Mouse (Mus musculus): ENCODE measurements around the gene Sdc3.

Gene Sdc3

GRCm38 (mm10) chr4:130793180-130793501, 804 bp downstream of the Sdc3 start:
- DNase-seq (ENCODE audit: low spot score in 2 of 2), result no peak

- DNase-seq (ENCODE audit: low spot score in 2 of 2), result no peak
These were observed 2.4 kb downstream of the Sdc3 start for GRCm38 (mm10) chr4:130794771-130795170.

- no peak for DNase-seq (ENCODE audit: low spot score in 2 of 2)
These were observed 3.6 kb downstream of the Sdc3 start for GRCm38 (mm10) chr4:130795970-130796369.

- no peak for DNase-seq (ENCODE audit: low spot score in 2 of 2)
These were observed 5.1 kb downstream of the Sdc3 start for GRCm38 (mm10) chr4:130797201-130798051.

- DNase-seq (ENCODE audit: low spot score in 2 of 2), result no peak
These were observed 6.1 kb downstream of the Sdc3 start for GRCm38 (mm10) chr4:130798416-130798815.

- no peak for DNase-seq (ENCODE audit: low spot score in 2 of 2)
These were observed 6.8 kb downstream of the Sdc3 start for GRCm38 (mm10) chr4:130799118-130799517.

GRCm38 (mm10) chr4:130799582-130799981, 7.2 kb downstream of the Sdc3 start:
- no peak for DNase-seq (ENCODE audit: low spot score in 2 of 2)

GRCm38 (mm10) chr4:130800147-130800546, 7.8 kb downstream of the Sdc3 start:
- DNase-seq (ENCODE audit: low spot score in 2 of 2), result no peak

GRCm38 (mm10) chr4:130801198-130801597, 8.9 kb downstream of the Sdc3 start:
- DNase-seq (ENCODE audit: low spot score in 2 of 2), result no peak

GRCm38 (mm10) chr4:130801624-130802329, 9.4 kb downstream of the Sdc3 start:
- no peak for DNase-seq (ENCODE audit: low spot score in 2 of 2)

- DNase-seq (ENCODE audit: low spot score in 2 of 2), result no peak
These were observed 11.3 kb downstream of the Sdc3 start for GRCm38 (mm10) chr4:130803591-130803990.

GRCm38 (mm10) chr4:130804292-130804691, 12.0 kb downstream of the Sdc3 start:
- DNase-seq (ENCODE audit: low spot score in 2 of 2), result no peak

- no peak for DNase-seq (ENCODE audit: low spot score in 2 of 2)
These were observed 12.5 kb downstream of the Sdc3 start for GRCm38 (mm10) chr4:130804771-130805361.

- no peak for DNase-seq (ENCODE audit: low spot score in 2 of 2)
These were observed 13.4 kb downstream of the Sdc3 start for GRCm38 (mm10) chr4:130805746-130806145.

- DNase-seq (ENCODE audit: low spot score in 2 of 2), result no peak
These were observed 14.4 kb downstream of the Sdc3 start for GRCm38 (mm10) chr4:130806746-130807145.

- no peak for DNase-seq (ENCODE audit: low spot score in 2 of 2)
These were observed 17.4 kb downstream of the Sdc3 start for GRCm38 (mm10) chr4:130809784-130810183.

- no peak for DNase-seq (ENCODE audit: low spot score in 2 of 2)
These were observed 18.5 kb downstream of the Sdc3 start for GRCm38 (mm10) chr4:130810845-130811244.

- DNase-seq (ENCODE audit: low spot score in 2 of 2), result no peak
These were observed 19.0 kb downstream of the Sdc3 start for GRCm38 (mm10) chr4:130811385-130811784.

- no peak for DNase-seq (ENCODE audit: low spot score in 2 of 2)
These were observed 21.6 kb downstream of the Sdc3 start for GRCm38 (mm10) chr4:130813958-130814357.

- no peak for DNase-seq (ENCODE audit: low spot score in 2 of 2)
These were observed 22.5 kb downstream of the Sdc3 start for GRCm38 (mm10) chr4:130814742-130815330.

- DNase-seq (ENCODE audit: low spot score in 2 of 2), result no peak
These were observed 23.5 kb downstream of the Sdc3 start for GRCm38 (mm10) chr4:130815860-130816259.

GRCm38 (mm10) chr4:130819806-130820205, 27.5 kb downstream of the Sdc3 start:
- DNase-seq (ENCODE audit: low spot score in 2 of 2), result no peak
